Mouse (Mus musculus) frontal cortex, adult 2 months (tissue): ENCODE results near the gene Serpinc1. TPM values are rescaled to one million over a fixed set of nuclear protein-coding genes. Genes with fewer than 3 reads are reported as not detected.
"Not testable (repeated sequence)": the region's sequence is repeated elsewhere in the genome, so short reads cannot be mapped to it uniquely, and the experiment has no call there.

Experiments used
- DNase-seq, 2 experiments: peaks; one replicate each; pipeline ENCODE4 v3.0.0; 2022; ENCODE audit warnings: low spot score in 1 of 2; ENCODE audit errors: extremely low spot score in 1 of 2
- polyA plus RNA-seq: library from polyadenylated mRNA; depleted of rRNA; stranded (reverse); fragments of >200 nt; gene quantifications from 2 replicates; pipeline ENCODE4 v1.2.3, GENCODE M21; 2012

The Serpinc1 gene
- polyA plus RNA-seq, 1 experiment, result 0.24 TPM

DNA sequence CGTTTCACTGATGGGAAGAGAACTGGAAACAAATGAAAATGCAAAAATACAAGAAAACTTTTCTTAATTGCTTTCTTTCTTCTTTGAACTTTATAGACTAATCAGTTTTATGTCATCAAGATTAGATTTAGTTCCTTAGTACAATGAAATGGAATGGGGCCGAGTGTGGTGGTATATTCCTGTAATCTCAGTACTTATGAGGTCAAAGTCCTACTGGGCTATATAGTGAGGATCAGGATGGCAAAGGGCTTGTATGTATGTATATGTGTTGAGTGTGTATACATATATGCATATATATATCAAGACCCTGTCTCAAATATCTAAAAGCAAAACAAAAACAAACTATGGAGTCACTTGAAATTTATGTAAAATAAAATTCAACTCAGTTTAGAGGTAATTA lies 38.0 kb downstream of the Serpinc1 start:
- DNase-seq, result no peak

DNA sequence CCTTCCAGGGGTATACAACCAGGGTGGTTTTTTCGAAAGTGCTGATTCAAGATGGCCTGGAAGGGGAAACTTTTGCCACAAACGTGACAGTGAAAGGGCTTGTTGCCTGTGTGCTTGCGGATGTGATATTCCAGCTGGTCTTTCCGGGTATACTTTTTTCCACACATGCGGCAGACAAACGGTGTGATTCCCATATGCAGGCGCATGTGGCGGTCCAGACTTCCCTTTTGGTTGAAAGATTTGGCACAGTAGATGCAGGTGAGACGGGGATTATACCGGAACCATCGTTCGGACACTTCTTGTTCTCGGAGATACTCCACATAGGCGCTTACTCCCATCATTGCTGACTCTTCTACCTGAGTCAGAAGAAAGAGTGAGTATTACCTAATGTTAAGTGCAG lies 41.7 kb downstream of the Serpinc1 start:
- no peak for DNase-seq

GRCm38 (mm10) chr1:161025410-161026210 lies 47.2 kb downstream of the Serpinc1 start:
- DNase-seq, result peak in 1 of 2 experiments; percentile 14

GRCm38 (mm10) chr1:161027196-161027595 lies 48.8 kb downstream of the Serpinc1 start:
- no peak for DNase-seq

DNA sequence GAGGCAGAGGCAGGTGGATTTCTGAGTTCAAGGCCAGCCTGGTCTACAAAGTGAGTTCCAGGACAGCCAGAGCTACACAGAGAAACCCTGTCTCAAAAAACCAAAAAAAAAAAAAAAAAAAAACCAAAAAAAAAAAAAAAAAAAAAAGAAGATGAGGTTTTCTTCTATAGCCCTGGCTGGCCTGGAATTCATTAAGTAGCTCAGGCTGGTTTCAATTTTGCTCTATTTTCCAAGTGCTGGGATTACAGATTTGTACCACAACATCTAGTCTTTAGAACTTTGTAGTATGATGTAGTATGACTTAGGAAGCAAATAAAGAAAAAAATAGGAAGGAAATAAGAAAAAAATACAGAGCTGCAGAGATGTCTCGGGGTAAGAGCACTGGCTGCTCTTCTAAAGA lies 50.0 kb downstream of the Serpinc1 start:
- not testable (repeated sequence) for DNase-seq

- DNase-seq, result no peak
Observed at GRCm38 (mm10) chr1:161030058-161030457, 51.7 kb downstream of the Serpinc1 start.

DNA sequence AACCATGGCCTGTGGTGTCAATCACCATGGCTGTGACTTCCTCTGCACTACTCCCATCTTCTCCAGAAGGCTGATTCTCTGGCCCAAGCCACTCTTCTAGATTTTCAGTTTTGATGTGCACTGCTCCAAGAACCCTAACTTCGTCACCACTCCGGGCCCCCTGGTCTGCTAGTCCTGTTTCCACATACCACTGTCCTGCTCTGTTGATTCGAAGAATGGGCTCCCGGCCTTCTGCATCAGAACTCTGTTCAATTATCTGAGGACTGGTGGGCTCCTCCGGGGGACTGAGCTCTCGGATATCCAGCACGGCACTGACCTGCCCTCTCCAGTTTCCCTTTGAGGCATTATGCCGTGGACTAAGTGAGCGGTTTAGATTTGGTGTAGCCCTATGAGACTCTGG lies 53.5 kb downstream of the Serpinc1 start:
- DNase-seq, result no peak

GRCm38 (mm10) chr1:161032345-161032744 lies 54.0 kb downstream of the Serpinc1 start:
- no peak for DNase-seq

GRCm38 (mm10) chr1:161033856-161034434 lies 55.6 kb downstream of the Serpinc1 start:
- DNase-seq, result no peak

- peak; percentile 97 to 98 for DNase-seq
Observed at GRCm38 (mm10) chr1:161034435-161035280, 56.3 kb downstream of the Serpinc1 start, which contains the start of gene Zbtb37. TSS of gene Zbtb37 (minus strand) at chr1:161034849.

GRCm38 (mm10) chr1:161035281-161035785 lies 56.9 kb downstream of the Serpinc1 start:
- DNase-seq, result peak; percentile 43 to 71

DNA sequence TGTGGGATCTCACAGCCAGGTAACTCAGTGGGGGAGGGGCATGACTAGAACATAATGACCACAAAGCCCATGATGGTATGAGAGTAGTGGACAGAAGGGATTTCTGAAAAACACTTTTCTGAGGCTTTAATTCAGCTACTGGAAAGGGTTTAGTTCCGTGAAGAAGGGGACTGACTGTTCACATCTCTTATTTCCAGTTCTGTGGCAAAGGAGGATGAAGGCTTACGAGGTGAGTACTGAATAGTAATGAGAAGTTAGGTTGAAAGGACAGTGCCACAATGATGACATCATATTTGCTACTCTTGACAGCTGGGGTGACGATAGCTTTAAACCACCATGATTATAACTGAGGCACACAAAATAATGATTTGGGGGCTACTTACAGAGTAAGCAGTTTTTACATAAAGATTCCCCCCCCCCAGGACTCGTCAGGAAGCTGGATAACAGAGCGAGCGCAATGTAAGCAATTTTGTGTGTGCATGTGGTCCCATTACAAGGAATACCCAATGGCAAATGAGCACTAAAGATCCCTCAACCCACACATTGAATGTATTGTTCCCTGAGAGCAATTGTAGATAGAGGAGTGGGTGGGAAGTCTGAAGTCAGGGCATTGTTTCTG lies 57.5 kb downstream of the Serpinc1 start:
- DNase-seq, result no peak

DNA sequence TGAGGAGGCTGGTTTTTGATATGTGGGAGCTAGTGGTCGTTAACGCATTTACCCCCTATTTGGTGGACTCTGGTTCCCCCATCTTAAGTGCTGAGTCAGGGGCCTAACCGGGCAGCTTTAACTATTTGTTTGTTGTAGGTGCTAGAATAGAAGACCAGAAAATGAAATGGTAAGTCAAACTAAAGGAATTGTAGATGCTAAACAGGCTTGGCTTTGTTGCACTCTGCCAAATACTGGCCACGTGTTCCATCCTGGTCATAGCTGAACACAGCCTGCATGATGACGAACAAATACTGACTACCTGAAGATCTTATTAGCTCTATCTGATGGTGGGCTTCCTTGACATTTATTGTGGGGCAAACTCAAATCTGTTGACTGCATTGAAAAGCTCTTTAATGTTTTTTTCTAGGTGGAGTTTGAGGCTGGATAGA lies 58.0 kb downstream of the Serpinc1 start:
- peak in 1 of 2 experiments; percentile 20 for DNase-seq

DNA sequence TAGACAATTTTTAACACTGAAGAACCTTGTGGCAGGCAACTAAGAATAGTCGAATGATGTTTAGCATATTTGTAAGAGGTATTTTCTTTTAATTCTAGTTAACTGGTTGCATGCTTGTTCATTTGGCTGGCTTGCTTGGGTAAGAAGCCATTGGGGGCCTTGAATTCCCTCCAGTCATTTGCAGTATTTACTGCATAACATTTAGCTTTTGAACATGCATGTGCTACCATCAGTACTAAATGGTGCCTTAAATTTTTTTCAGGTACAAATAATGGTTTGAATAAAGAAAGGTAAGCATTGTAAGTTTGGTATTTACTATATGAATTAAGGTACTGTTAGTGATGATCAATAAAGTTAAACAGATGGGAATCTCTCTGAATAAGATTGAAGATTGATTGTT lies 58.6 kb downstream of the Serpinc1 start:
- DNase-seq, result no peak

DNA sequence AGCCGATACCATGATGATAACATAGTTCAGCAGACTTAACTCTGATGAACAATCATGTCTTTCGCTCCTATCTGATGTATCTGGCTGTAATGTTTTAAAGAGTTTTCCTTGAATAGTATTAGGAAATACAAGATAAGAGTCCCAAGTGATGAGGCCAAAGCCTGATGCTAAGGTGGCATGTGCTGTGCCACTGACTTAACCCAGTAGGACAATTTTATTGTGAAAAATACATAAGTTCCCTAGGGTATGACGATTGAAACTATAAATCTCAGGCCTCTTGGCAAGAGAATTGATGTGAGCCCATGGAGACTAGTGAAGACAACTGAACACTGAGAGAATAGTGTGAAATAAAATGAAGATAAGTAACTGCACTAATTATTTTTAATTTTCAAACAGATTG lies 59.2 kb downstream of the Serpinc1 start:
- DNase-seq, result no peak

DNA sequence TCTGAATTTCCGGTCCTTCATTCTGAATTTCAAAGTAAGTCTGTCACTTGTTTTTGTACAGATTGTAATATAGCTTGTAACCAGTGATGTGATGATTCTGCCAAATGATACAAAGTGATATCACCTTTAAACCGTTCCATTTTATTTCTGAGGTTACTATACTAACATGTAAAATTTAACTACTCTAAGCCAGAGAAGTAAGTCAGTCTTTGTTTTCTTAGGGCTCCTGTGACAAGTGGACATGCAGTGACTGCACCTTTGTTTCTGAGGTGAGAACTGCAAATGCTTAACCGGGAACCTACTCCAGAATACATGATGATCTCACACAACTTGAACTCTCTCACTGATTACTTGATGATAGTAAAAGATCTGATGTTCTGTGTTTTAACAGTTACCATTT lies 59.6 kb downstream of the Serpinc1 start:
- DNase-seq, result no peak

- no peak for DNase-seq
Observed at GRCm38 (mm10) chr1:161038968-161039721, 60.8 kb downstream of the Serpinc1 start.

DNA sequence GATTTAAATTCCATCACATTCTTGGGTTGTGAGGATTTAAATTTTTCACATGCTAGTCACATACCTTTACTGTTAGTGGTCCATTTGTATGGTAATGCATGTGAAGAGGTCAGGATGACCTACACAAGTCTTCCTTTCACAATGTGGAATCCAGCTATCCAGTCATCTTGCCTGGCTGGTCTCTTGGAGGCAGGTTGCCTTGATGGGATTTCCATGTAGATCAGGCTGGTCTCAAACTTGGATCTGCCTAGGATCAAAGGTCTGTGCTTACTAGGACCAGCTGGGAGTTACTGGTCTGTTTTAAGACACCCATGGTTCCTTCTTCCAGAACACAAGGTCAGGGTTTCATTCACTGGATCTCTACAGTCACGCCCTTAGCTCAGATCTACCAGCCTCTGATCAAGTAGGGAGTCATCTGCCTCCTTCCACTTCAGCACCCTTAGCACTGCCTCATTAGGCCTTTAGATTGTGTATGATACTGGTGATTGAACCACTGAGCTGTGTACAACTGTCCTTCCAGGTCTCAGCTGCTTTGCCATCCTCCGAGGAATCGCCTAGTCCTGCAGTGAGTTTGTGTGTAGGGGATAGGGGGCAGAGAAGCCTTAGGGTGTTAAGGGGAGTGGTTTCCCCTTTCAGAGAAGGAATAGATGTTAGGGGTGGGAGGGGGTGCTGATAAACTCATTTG lies 61.5 kb downstream of the Serpinc1 start:
- peak in 1 of 2 experiments; percentile 11 for DNase-seq

- DNase-seq, result no peak
Observed at GRCm38 (mm10) chr1:161040426-161040770, 62.0 kb downstream of the Serpinc1 start.
